Mouse (Mus musculus): ENCODE data around the gene Efemp2.

Efemp2 gene

DNA sequence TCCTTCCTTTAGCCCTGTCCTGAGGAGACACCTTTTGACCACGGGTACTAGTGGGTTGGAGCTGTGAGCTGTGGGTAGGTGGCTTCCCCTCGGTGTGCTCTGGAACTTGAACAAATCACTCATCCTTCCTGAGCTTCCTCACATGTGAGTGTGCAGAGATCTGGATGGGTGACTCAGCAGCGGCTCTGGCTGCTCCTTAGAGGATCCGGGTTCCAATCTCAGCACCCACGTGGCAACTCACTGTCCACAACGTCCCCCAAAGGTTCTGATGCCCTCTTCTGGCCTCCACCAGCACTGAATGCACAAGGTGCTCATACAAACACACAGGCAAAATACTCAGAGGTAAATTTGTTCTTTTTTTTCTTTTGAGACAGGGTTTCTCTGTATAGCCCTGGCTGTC is 22.0 kb upstream of the Efemp2 start:
- DNase-seq (ENCODE audit: low spot score): no peak

DNA sequence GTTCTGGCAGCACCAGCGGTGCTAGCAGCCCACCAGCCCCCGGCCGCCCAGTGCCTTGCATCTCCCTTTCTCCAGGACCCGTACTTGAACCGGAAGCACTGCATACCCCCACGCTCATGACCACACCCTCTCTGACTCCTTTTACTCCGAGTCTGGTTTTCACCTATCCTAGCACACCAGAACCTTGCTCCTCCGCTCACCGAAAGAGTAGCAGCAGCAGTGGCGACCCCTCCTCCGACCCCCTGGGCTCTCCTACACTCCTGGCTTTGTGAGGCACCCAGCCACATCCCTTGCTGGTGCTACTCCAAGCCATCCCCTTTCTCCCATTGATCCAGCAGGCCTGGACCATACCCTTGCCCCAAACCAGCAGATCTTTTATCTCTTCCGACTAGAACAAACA is 18.7 kb upstream of the Efemp2 start:
- no peak for DNase-seq (ENCODE audit: low spot score)

DNA sequence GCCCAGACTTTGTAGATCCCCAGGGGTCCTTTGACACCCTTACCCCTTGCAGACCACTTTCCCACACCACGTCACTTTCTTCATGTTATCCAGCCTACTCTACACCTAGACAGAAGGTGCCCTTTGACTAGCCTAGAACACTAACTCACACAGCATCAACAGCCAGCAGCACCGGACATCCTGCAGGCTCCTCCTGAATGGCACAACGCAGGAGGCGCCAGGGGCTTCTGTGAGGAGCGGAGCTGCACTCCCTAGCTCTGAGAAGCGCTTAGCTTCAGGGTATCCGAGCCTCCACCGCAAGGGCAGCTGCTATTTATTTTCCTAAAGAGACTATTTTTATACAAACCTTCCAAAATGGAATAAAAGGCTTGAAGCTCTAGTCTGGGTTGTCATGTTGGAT is 18.2 kb upstream of the Efemp2 start:
- DNase-seq (ENCODE audit: low spot score): no peak

DNA sequence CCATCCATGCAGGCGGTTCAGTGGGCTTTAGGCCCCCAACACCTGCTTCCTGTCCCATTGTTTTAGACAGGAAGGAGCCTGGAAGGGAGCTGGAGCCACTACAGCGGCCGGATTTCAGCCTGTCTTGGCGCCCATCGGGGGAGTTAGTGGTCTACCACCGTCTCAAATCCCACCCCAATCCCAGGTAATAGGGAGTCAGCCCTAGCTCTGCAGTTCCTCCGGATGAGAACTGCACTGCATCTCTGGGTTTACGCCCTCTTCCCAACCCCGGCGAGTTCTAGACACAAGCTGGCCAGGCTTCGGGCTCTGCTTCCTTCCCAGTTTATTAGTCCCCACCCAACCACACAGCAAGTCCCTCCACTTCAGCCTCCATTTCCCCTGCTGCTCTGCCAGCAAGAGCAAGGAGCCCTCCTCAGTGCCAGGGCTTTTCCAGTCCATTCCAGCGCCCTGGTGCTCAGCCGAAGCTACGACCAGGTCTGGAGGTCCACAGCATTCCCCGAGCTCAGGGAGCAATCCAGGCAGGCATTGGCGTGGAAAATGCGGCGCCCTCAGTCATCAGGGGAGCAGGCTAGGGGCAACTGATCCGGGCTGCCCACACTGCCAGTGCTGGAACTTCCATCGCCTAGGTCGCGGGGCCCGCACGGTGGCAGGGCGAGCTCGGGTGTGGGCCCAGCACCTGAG is 17.4 kb upstream of the Efemp2 start:
- DNase-seq (ENCODE audit: low spot score): peak; percentile 44

DNA sequence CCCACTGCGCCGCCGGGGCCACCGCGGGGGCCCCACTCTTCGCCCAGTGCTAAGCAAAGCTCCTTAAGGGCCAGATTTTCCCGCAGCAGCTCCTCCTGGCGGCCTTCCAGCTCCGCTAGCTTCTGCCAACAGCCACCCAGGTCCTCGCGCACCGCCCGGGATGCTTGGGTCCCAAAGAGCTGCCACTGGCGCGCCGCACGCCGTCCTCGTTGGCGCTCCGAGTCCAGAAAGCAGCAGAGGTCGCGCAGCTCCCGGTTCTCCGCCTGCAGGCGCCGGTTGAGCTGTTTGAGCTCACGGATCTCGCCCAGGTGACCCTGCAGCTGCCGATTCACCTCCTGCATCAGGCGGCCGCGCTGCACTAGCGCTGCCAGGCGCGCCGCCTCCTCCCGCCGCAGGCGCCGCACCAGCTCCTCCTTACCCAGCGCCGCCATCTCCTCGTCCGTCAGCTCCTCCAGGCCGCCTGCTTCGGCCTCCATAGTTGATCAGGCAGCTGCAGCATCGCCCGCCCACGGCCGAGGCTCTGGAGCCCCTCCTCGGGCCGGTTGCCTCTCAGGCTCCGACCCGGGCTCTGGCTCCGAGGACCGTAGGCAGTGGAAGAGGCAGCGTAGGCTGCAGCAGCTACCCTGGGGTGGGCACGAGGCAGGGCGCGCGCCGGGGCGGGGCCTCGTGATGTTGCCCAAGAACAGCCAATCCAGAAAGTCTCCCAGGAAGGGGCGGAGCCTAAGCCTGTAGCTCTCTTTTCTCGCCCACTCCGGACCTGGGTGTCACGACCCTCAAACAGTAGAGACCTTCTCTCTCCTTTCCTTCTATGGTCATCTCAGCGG is 16.6 kb upstream of the Efemp2 start:
- peak; percentile 98 for DNase-seq (ENCODE audit: low spot score)

DNA sequence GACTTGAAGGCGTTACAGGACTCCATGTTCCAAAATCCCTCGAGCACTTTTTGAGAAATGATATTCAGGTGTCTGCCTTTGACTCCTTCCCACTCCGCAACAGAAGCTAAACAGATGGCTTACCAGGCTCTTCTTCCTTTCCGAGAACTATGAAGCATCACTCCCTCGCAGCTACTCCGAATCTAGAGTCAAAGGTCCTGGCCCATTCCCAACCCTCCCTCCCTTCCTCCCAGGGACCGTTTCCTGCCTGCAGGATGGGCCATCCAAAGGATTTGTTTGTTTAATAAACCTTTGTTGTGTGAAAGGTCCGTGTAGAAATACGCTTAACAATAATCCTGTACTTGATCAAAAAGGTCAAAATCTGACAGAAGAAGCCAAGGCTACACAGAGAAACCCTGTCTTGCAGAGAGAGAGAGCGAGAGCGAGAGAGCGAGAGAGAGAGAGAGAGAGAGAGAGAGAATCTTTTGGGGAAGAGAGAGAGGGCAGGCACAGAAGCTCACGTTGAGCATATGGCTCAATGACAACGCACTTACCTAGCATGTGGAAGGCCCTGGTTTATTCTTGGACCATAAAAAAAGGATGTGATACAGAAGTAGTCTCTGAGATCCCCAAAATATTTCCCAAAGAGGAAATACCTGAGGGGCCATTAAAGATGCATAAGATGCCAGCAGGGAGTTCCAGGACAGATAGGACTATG is 15.9 kb upstream of the Efemp2 start, which contains the start of gene Ccdc85b:
Gene Ccdc85b, minus strand, starts transcription at position 149 of the 697 bp plus-strand sequence.
- no peak for DNase-seq (ENCODE audit: low spot score)

DNA sequence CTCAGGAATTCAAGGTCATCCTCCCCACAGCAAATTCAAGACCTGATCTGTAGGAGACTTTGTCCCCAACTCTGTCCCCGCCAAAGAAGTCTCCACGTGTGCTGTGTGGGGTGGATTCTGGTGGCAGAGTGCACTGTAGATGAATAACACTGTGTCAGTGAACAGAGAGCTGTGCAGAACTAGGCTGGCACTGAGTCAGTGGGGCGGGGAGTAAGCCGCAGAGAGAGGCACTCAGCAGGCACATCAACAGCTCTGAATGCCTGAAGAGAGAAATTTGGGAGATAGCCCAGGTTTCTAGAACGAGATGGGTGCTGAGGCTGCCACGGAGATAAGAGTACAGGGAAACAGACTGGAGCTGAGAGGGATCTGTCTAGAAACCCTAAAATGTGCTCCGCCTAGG is 14.7 kb upstream of the Efemp2 start:
- no peak for DNase-seq (ENCODE audit: low spot score)

DNA sequence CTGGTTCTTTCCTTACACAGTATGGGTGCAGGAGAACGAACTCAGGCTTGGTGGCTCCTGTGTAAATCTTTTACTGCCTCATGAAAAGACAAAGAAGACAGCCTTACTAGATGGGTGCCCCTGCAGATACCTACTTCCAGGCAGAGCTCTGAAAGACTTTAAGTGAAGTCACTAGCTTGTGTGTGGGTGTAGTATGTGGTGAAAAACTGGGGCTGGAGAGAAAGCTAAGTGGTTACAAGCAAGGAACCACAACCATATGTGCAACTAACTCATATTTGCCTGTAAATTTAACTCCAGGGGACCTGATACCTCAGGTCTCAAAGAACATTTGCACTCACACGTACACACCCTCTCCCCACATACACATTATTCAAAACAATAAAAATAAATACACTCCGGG is 13.9 kb upstream of the Efemp2 start:
- DNase-seq (ENCODE audit: low spot score): no peak

DNA sequence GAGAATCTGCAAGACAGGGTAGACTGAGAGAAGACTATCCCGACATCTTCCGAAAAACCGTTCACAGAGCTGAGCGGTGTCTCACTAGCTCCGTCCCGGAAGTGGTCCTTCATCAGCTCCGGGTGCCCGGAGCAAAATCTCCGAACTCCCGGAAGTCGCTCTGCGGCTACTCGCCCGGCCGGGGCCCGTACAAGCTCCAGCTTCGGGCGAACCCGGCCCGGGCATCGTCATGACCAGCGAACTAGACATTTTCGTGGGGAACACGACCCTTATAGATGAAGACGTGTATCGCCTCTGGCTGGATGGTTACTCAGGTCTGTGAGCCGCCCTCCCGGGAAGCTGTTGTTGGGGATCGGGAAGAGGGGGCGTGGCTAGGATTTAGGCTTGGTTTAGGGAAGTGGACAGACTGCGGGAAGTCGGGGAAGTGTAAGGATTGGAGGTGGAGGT is 13.3 kb upstream of the Efemp2 start, which contains the start of gene Fibp:
Gene Fibp, plus strand, starts transcription at position 151 of the 447 bp plus-strand sequence.
- DNase-seq (ENCODE audit: low spot score): peak; percentile 95

DNA sequence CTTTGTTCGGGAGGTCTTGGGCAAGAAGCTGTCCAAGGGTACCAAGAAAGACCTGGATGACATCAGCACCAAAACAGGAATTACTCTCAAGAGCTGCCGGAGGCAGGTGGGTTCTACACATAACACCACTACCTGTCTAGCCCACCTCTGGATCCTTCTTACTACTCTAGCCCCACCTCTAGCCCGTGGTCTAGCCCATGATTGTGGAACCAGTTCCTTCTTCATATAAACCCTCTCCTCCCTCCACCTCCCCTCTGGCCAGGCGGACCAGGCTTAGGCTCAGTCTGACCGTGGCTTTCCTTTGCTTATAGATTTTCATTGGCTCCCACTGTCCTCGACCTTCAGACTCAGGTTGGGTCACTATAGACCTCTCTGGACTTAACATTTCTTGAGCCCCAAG is 12.3 kb upstream of the Efemp2 start:
- DNase-seq (ENCODE audit: low spot score): no peak

DNA sequence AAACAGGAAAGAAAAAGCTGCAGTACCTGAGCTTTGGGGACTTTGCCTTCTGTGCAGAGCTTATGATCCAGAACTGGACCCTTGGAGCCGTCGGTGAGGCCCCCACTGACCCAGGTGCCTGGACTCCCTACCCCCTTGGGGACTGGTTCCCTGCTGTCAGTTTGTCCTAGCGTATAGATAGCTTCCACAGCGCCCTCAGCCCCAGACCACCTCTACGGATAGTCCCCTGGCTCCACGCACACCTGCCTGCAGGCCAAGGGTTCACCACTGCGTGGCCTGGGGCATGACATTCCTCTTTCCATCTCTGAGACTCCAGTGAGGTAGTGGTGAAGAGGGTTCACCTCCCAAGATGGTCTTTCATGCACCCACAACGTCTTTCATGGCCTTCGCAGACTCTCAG is 10.5 kb upstream of the Efemp2 start:
- DNase-seq (ENCODE audit: low spot score): no peak

DNA sequence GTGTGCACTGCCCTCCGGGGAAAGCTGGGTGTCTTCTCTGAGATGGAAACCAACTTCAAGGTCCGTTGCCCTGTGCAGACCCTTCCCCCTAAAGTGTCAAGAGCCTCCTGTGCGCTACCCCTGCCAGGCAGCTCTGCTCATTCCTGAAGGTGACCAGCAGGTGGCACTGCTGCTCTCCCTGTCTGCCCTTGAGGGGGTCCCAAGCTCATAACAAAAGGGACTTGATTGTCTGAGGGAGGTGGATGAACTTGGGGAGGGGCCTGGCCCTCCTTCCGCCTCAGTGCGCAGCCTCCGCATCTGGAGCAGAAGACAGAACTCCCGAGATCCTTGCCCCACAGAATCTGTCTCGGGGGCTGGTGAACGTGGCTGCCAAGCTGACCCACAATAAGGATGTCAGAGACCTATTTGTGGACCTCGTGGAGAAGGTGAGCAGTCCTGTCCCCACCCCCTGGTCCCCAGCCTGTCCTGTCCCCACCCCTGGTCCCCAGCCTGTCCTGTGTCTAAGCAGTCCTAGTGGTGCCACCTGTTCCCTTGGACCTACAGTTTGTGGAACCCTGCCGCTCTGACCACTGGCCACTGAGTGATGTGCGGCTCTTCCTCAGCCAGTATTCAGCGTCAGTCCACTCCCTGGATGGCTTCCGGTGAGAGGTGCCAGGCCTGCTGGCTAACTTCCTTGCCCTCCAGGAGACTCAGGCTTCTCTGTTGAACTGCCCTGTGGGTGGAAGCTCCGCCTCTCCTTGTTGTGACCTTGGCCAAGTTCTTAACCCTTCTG is 9.8 kb upstream of the Efemp2 start:
- peak; percentile 87 for DNase-seq (ENCODE audit: low spot score)

DNA sequence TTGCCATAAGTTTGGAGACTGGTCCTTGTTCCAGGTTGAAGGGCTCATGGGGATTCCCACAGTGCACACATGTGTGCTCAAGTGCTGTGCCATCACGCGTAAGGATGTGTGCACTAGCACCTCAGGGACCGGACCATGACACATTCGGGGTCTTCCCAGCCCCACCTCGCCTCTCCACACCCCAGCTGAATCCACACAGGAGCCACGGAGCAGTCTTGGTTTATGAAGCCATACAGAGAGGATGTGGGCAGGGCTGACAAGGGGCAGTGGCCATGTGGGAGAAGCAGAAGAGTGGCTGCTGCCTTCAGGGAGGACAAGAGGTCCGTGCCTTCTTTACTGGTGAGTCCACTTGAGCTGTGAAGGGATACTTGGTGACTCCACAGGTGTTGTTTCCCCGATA is 8.7 kb upstream of the Efemp2 start:
- DNase-seq (ENCODE audit: low spot score): no peak

DNA sequence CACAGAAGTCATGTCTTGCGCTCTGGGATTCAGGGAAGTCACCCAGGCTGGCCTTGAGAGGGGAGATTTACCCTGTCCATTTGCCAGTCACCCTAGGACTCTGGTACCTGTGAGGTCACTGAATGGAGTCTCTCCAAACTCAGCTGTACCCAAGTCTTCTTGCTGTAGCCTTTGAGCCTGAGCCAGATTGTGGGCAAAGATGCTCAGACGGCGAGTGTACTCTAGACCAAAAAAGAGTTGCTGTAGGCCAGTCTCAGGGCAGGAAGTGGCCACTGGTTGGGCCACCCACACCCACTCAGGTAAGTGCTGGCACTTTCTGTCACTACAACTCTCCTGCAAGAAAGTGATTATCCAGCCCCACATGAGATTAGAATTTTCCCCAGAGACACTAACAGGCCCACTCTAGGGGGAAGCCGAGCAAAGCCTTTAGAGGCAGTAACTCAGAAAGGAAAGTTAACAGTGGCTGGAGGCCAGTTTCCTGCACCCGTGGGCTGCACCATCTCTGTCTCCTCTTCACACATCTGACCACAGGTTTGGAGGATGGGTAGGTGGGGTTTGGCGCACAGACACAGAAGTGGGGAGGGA is 6.7 kb upstream of the Efemp2 start:
- DNase-seq (ENCODE audit: low spot score): no peak

DNA sequence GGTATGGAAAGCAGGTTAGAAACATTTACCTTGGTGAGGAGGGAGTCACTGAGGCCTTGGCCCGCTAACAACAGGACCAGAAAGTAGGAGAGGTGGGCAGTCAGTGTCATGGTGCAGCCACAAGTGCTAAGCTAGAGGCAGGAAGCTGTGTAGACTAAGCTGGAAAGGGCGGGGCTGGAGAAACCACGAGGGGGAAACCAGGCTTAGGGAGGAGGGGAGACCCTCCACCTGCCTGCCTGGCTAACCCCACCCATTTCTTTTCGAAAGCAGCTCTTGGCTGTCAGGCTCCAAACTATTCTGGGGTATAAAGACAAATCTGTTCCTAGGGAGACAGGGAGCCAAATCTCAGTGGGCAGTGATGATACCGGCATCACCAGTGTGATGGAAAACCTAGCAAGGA is 5.4 kb upstream of the Efemp2 start, which contains the start of gene Ctsw:
Gene Ctsw, minus strand, starts transcription at position 134 of the 400 bp plus-strand sequence.
- no peak for DNase-seq (ENCODE audit: low spot score)

DNA sequence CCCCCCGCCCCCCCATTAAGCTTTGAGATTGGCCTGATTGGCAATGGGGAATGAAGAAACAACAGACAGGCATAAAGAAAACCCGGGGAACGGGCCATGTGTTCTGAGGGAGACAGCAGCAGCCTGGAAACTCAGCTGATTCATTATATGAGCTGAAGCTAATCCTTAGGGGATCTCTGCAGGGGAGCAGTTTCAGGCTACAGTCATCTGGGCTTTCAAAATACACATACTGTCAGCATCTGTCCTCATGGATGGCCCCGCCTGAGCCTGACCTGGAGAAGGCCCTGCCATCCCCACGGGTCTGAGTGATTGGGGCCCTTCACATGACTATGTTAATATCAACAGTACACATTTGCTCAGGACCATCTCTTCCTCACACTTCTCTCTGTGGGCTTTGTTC is 1.9 kb upstream of the Efemp2 start:
- no peak for DNase-seq (ENCODE audit: low spot score)

DNA sequence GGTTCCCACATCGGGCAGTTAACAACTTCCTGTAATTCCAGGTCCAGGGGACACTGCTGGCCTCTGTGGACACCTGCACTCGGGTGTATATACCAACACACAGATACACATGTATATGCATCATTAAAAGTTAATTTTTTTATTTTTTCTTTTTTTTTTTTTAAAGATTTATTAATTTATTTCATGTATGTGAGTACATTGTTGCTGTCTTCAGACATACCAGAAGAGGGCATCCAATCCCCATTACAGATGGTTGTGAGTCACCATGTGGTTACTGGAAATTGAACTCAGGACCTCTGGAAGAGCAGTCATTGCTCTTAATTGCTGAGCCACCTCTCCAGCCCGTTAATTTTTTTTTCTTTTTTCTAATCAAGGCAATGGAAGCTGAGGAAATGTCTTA is 897 bp upstream of the Efemp2 start:
- DNase-seq (ENCODE audit: low spot score): no peak

DNA sequence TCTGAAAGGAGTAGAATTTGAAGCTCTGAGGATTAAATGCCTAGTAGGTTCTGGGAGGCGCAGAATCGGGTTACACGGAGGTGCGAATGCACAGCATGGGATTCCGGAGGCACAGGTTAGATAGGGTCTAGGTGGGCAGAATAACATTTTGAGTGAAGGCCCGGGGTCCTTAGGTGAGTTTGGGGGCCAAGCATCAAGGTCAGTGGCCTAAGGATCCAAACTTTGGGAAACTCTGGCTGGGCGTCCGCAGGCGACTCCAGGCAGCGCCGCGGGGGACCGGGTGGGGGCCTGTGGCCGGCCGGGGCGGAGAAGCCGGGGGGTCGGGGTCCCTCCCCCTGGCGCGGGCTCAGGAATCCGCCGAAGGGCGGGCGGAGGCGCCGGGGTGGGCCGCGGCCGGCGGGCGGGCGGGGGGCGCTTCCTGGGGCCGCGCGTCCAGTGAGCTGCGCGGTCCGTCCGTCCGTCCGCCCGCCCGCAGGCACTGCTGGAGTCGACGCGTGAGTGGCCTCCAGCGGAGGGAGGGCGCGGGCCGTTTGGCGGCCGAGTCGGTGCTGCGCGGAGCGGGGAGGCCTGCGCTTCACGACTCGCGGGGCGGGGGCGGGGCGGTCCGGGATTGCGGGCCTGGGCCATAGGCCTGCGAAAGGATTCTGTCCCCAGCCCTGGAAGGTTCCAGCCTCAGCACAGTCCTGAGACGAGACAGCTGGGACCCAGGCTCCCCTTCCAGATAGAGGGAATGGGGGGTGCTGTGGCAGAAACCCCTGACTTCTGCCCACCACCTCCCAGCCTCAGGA is 721 bp downstream of the Efemp2 start:
- peak; percentile 49 for DNase-seq (ENCODE audit: low spot score)

DNA sequence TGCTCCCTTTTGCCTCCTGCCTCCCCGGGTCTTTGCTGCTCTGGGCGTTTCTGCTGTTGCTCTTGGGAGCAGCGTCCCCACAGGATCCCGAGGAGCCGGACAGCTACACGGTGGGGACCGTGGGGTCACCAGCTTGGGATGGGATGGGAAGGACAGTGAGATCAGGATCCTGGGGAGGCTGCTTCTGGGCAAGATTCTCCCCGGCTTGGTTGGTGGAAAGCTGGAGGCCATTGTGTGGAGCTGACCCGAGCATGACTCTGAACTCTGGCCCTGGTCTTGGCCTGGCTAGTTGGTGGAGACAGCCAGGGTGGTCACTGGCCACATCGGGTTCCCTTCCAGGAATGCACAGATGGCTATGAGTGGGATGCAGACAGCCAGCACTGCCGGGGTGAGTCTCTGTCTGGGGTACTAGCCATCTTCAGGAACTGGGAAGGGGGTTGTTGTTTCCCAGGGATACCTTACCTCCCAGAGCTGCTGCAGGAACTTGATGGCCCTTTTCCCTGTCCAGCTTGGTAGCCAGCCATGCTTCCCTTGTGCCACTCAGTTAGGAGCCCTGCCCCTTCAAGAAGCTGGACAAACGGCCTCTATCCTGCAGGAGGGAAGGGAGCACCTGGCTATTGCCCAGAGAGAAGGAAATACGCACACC is 1.4 kb downstream of the Efemp2 start:
- peak; percentile 36 for DNase-seq (ENCODE audit: low spot score)

DNA sequence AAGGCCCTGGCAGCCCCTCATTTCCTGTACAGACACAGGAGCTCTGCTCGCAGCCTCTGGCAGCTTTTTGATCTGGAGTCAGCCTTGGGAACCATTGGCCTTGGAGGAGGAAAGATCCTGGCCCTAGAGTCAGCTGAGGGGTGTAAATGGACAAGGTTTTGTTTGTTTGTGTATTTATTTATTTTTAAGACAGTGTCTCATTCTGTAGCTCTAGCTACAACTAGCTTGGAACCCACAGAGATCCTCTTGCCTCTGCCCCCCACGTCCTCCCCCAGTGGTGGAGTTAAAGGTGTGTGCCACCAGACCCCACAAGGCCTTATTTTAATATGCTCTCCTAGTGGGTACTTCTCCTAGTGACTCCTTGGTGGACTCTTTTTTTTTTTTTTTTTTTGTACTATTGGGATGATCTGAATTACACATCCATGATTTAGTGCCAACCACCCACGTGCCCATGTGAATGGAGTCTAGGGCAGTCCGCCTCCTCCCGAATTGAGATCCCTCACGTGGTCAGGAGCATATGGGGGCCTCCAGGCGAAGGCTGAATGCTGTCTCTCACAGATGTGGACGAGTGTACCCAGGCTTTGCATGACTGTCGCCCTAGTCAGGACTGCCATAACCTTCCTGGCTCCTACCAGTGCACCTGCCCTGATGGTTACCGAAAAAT is 3.4 kb downstream of the Efemp2 start:
- DNase-seq (ENCODE audit: low spot score): no peak
